Mouse (Mus musculus) lung, postnatal 0 days (tissue): ENCODE measurements around the gene Tcf20. TPM values are rescaled to one million over a fixed set of nuclear protein-coding genes. Genes with fewer than 3 reads are reported as not detected.

Source experiments
- ATAC-seq: fragments of 200-750 bp; cut with Nextera tagmentation; 2 replicates; pipeline ENCODE4 v1.8.0; 2017; ENCODE audit warnings: moderate library complexity
- DNase-seq: peaks from one replicate; pipeline ENCODE4 v3.0.0-alpha.2; 2016; ENCODE audit warnings: low spot score
- H3K27ac ChIP-seq: fragments of 300-500 bp; sonication (generic); 2 replicates; pipeline ENCODE4 v1.5.1; 2014; ENCODE audit warnings: antibody characterized with exemption, mild to moderate bottlenecking, low read length, mixed read lengths
- H3K27me3 ChIP-seq: fragments of 300-500 bp; sonication (generic); replicated peaks from 2 replicates; pipeline ENCODE4 v1.6.1; 2014; ENCODE audit warnings: low read length, mixed read lengths; ENCODE audit not compliant: insufficient read depth
- H3K36me3 ChIP-seq: fragments of 300-500 bp; sonication (generic); 2 replicates; pipeline ENCODE4 v1.6.1; 2014; ENCODE audit warnings: low read length, mixed read lengths; ENCODE audit not compliant: insufficient read depth
- H3K4me1 ChIP-seq: fragments of 300-500 bp; sonication (generic); 2 replicates; pipeline ENCODE4 v1.6.1; 2014; ENCODE audit warnings: antibody characterized with exemption, low read depth, low read length, mixed read lengths; ENCODE audit not compliant: insufficient read depth
- H3K4me2 ChIP-seq: fragments of 300-500 bp; sonication (generic); replicated peaks from 2 replicates; pipeline ENCODE4 v1.6.1; 2014; ENCODE audit warnings: low read depth, mild to moderate bottlenecking, low read length, moderate library complexity, mixed read lengths
- H3K4me3 ChIP-seq: fragments of 300-500 bp; sonication (generic); 2 replicates; pipeline ENCODE4 v1.5.1; 2014; ENCODE audit warnings: low read depth, low read length
- H3K9ac ChIP-seq: fragments of 300-500 bp; sonication (generic); replicated peaks from 2 replicates; pipeline ENCODE4 v1.6.1; 2014; ENCODE audit warnings: low read depth, mild to moderate bottlenecking
- H3K9me3 ChIP-seq: fragments of 300-500 bp; sonication (generic); 2 replicates; pipeline ENCODE4 v1.6.1; 2016; ENCODE audit warnings: low read length, mixed read lengths
- CTCF ChIP-seq: IDR thresholded peaks from 2 replicates; pipeline ENCODE4 v1.5.1; 2016; ENCODE audit warnings: antibody characterized with exemption, mild to moderate bottlenecking
- EP300 ChIP-seq: IDR thresholded peaks from 2 replicates; pipeline ENCODE4 v1.6.1; 2016; ENCODE audit warnings: antibody characterized with exemption, mild to moderate bottlenecking, control low read depth
- WGBS: fragments of 180-500 bp; shearing (Covaris S2); extraction: QIAGEN DNeasy Blood & Tissue Kit; methylation state at CpG from one replicate; pipeline ENCODE4 v1.1.7; 2014; 5-methylcytosine and 5-hydroxymethylcytosine counted together
- polyA plus RNA-seq: library from polyadenylated mRNA; unstranded; fragments of >200 nt; fragmentation: Nextera tagmentation; extraction: Ambion mirVana; gene quantifications from 2 replicates; pipeline ENCODE4 v1.2.1, GENCODE M21; 2015

The Tcf20 gene
- polyA plus RNA-seq, 1 experiment from 2014 or later: 6.1 TPM

DNA sequence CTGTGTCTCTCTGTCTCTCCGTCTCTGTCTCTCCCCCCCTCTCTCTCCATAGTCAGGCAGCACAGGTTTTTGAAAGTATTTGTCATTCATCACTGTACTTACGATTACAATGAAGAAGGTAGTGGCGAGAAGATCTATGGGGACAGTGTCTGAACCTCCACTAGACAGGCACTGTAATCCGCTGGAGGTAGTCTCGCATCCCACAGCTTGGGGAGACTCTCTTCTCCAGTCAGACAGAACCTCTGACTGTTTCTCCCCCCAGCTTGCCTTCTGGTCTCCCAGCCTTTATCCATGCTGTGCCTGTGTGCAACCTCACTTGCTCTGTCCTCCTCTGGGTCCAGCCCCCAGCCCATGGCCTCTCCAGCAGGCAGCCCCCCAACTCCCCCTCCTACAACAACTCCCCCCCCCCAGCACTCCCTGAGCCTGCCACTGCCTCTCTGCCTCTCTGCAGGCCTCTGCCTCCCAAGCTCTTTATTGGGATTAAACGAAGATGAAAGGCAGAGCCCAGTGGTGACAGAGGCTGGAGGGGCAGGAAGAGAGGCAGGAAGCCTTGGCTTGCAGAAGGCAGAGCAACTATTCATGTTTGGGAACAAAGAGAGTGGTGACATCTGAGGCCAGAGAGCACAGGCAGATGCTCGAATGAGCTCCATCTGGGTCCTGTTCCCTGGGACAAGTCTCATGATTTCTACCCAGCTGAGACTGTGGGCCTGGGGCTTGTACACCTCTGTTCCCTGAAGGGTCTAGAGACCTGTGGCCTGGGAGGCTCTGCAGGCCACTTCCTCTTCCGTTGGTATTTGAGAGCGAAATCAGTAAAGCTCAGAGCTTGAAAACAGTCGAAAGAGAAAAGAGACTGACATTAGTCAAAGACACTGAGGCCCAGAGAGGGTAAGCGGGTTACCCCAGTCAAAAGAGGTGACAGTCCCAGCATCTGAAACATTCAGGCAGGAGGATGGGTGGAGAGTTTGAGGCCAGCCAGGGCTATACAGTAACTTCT lies 42.4 kb upstream of the Tcf20 start:
- H3K27ac ChIP-seq: no peak overlapping the region
- peak overlapping the region; percentile 0; the same call in 1 of the 2 replicates for H3K4me2 ChIP-seq
- peaks cover under 1% of the 10 kb centered on the region; the same call in 1 of the 2 replicates for H3K4me1 ChIP-seq
- DNase-seq (no peak), ATAC-seq (no peak)
- H3K36me3 ChIP-seq: no peaks in the 10 kb centered on the region
- TF ChIP-seq CTCF (no peak), EP300 (no peak)
- H3K27me3 ChIP-seq: no peaks in the 10 kb centered on the region
- WGBS: 54% methylated on average over 11 of the region's 11 CpGs
- no peak overlapping the region for H3K4me3 ChIP-seq
- no peaks in the 10 kb centered on the region for H3K9me3 ChIP-seq
- H3K9ac ChIP-seq: no peak overlapping the region

DNA sequence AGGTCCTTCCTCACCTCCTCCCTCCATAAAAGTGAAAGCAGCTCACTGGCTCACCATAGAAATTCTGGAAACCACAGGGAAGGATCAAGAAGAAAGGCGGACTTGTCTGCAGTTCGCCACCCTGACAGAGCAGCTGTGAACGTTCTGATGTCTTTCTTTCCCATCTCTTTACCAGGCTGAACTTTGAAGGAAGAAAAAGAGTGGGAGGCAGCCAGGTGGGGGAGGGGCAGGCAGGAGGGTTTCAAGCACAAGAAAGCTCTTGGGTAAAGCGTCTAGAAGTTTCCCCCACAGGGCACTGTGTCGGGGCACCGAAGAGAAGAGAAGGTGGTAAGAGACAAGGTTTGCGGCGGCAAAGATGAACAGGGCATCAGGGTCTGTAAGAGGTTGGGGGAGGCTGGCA lies 38.5 kb upstream of the Tcf20 start:
- DNase-seq (no peak), ATAC-seq (no peak)
- Histone ChIP-seq H3K27me3 (no peaks in the 10 kb centered on the region), H3K4me3 (no peak overlapping the region), H3K4me1 (peaks cover 5% of the 10 kb centered on the region; the same call in 1 of the 2 replicates), H3K4me2 (no peak overlapping the region), H3K9ac (no peak overlapping the region), H3K27ac (no peak overlapping the region), H3K9me3 (no peaks in the 10 kb centered on the region), H3K36me3 (no peaks in the 10 kb centered on the region)
- WGBS: 62% methylated on average over 8 of the region's 8 CpGs
- TF ChIP-seq CTCF: no peak
- TF ChIP-seq EP300: no peak

DNA sequence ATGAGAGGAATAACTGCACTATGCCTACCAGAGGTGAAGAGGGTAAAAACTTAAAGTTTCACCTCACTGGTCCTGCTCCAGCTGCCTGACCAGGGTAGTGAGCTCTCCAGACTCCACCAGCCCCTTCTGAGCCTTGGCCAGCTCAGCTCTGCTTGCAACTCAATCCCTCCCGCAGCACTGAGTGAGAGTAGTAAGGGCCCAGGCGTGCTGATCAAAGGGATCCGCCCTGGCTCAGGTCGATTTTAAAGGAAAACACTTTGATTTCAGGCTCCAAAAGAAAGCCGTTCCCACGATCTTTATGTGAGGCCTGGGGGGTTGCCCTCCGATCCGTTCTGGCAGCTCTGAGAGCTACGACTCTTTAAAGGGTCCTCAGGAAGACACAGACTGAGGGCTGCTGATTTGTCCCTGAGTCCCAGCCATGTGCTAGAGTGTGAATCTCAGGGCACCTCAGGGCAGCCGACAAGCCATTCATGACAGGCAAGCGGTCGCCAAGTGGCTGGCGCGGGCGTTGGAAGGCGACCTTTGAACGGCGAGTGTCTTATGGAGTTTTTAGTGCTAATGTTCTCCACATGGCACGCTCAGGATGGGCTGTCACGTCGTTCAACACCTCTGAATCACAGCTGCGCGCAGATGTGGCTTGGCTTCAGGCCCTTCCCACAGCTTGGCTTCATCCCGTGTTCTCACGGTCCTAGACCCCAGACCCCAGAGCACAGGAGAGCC lies 37.5 kb upstream of the Tcf20 start:
- 24% methylated on average over 25 of the region's 25 CpGs for WGBS
- TF ChIP-seq CTCF (no peak), EP300 (no peak)
- no peaks in the 10 kb centered on the region for H3K9me3 ChIP-seq
- H3K4me3 ChIP-seq: no peak overlapping the region
- H3K9ac ChIP-seq: no peak overlapping the region
- H3K27ac ChIP-seq: no peak overlapping the region
- no peak overlapping the region for H3K4me2 ChIP-seq
- H3K4me1 ChIP-seq: peaks cover 5% of the 10 kb centered on the region; the same call in 1 of the 2 replicates
- DNase-seq (peak; percentile 65), ATAC-seq (peak; percentile 73)
- H3K36me3 ChIP-seq: no peaks in the 10 kb centered on the region
- H3K27me3 ChIP-seq: no peaks in the 10 kb centered on the region

DNA sequence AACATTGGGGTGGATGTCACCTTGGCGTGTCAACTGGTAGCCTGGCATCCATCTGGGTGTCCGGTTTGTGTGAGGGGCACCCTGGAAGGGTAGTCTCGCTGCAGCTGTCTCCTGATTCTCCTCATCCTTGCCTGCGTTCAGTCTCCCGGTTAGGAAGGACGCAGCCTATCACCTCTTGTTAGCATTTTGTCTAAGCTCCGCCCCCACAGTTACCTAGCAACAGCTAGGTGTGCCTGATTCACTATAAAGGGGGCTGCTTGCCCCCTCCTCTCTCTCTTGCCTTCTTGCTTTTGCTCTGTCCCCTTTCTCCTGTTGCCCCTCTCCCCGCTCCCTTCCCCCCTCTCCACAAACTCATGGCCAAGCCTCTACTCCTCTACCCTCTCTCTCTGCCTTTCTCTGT lies 35.3 kb upstream of the Tcf20 start:
- no peak for ATAC-seq
- Histone ChIP-seq H3K27ac (no peak overlapping the region), H3K4me3 (no peak overlapping the region), H3K9me3 (no peaks in the 10 kb centered on the region), H3K4me1 (peaks cover 5% of the 10 kb centered on the region; the same call in 1 of the 2 replicates), H3K4me2 (no peak overlapping the region), H3K9ac (no peak overlapping the region), H3K36me3 (no peaks in the 10 kb centered on the region), H3K27me3 (no peaks in the 10 kb centered on the region)
- no peak for DNase-seq
- WGBS: 50% methylated on average over 8 of the region's 8 CpGs
- TF ChIP-seq CTCF (no peak), EP300 (no peak)

DNA sequence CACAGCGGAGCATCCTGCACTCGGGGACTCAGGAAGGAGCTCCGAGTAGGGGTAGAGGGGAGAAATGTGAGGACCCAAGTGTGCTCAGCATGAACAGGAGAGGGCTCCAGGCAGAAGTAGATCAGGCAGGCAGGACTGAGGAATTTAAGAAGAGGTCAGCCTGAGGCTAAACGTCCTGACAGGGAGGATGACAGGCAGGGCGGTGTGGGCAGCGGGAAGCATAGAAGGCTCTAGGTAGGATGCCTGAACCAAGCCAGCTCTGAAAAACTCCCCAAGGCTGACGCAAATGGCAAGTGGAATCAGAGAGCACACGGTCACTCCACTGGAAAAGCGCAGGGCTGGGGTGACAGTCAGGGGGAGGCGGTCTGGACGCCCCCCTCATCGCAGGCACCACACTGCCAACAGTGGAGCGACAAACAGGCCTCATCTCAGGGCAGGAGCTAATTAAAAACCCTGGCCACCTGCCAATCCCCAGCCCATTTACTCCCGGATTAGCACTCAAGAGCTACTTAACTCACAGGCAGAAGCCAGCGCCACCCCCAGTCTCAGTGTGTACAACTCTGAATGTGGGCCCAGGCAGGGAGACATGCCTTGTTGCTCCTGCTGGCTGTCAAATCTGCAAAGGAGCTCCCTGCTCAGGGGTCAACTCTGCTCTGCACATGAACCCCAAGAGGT lies 23.5 kb upstream of the Tcf20 start:
- no peaks in the 10 kb centered on the region for H3K27me3 ChIP-seq
- 36% methylated on average over 15 of the region's 15 CpGs for WGBS
- peak; percentile 37 for DNase-seq
- no peak overlapping the region for H3K9ac ChIP-seq
- no peaks in the 10 kb centered on the region for H3K36me3 ChIP-seq
- H3K4me1 ChIP-seq: peaks cover 6% of the 10 kb centered on the region; the same call in 1 of the 2 replicates
- H3K4me3 ChIP-seq: no peak overlapping the region
- TF ChIP-seq CTCF: no peak
- no peak for TF ChIP-seq EP300
- 0 out of 2 replicates have a peak, but pooled peaks have one; percentile 20 for ATAC-seq
- no peaks in the 10 kb centered on the region for H3K9me3 ChIP-seq
- H3K4me2 ChIP-seq: no peak overlapping the region
- H3K27ac ChIP-seq: no peak overlapping the region

DNA sequence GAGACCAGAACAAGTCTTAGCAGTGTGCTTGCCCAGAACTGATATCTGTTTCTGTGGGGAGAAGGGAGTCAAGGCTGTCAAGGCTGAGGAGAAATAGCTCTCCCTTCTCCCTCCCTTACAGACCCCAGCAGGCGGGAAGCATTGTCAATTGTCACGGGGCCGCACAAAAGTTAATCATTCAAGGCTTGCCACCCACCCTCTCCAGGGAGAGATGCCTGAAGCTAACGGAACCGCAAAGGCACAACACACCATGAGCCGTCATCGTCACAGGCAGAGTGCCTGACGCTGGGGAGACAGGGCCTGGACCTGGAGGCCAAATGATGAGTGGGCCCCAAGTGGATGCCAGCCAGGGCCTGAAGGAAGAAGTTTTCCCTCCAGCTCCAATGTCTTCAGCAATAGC lies 22.8 kb upstream of the Tcf20 start:
- WGBS: 18% methylated on average over 8 of the region's 8 CpGs
- Histone ChIP-seq H3K4me3 (no peak overlapping the region), H3K4me2 (no peak overlapping the region), H3K27ac (no peak overlapping the region), H3K4me1 (peaks cover 6% of the 10 kb centered on the region; the same call in 1 of the 2 replicates), H3K9me3 (no peaks in the 10 kb centered on the region), H3K9ac (no peak overlapping the region), H3K27me3 (no peaks in the 10 kb centered on the region), H3K36me3 (no peaks in the 10 kb centered on the region)
- TF ChIP-seq CTCF (no peak), EP300 (no peak)
- no peak for ATAC-seq
- DNase-seq: no peak
